Mouse (Mus musculus) right cerebral cortex, postnatal 36 days (tissue): ENCODE results near the gene Ptpro.

ENCODE experiments used
- DNase-seq, 2 experiments: peaks; one replicate each; pipeline ENCODE4 v3.0.0; 2022; ENCODE audit warnings: low spot score in 2 of 2, mixed read lengths in 1 of 2

The Ptpro gene

GRCm38 (mm10) chr6:137252194-137252886 is at the start of gene Ptpro:
TSS of gene Ptpro (plus strand) at chr6:137252319.
- peak; percentile 32 to 38 for DNase-seq

- DNase-seq: no peak
These were observed 49.5 kb upstream of the Ptpro start for GRCm38 (mm10) chr6:137202661-137203060.

- no peak for DNase-seq
These were observed 46.3 kb upstream of the Ptpro start for GRCm38 (mm10) chr6:137205662-137206400.

GRCm38 (mm10) chr6:137207126-137207525 is 45.0 kb upstream of the Ptpro start:
- DNase-seq: no peak

DNA sequence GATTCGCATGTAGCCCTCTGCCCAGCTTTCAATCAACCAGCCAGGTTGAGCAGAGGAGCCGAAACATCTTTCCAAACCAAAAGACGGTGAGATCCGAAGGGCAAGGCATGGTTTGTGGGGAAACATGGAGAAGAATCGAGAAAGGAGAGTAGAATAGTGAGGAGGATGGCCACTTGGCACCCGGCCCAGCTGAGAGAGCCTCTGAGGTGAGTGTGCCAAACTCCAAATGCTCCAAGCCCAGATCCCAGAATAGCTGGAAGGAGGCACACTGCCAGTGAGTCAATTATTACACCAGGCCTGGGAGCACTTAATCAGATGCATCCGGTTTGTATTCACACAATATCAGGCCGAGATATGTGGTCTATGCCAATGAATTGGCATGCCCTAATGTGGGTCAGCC is 42.1 kb upstream of the Ptpro start:
- DNase-seq: peak in 1 of 2 experiments; percentile 9

- no peak for DNase-seq
These were observed 41.1 kb upstream of the Ptpro start for GRCm38 (mm10) chr6:137210991-137211390.

GRCm38 (mm10) chr6:137211441-137211840 is 40.7 kb upstream of the Ptpro start:
- no peak for DNase-seq

DNA sequence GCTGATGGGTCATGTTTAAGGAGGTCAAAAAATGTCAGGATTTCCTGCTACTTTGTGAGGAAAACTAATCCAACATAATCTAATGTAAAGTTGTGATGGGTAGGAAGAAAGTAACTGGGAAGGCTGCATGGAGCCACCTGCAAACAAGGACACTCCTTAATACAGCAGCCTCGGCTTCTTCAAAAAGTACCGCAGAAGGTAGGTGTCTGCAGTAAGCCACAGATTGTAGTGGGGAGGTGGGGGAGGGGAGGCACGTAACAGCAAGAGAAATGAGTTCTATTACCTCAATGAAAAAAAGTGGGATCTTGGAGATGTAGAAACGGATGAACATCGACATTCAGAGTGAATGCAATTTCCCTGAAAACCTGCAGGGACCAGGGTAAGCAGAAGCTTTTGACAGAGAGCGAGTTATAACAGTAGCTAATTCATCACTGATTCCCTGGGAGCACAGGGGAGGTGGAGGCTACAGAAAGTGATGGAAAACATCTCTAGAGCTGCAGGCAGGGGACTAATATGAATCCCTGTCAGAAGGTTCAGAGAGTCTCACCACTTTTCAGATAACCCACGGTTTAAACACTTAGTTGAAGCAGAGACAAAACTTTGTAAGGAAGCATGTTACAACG is 34.2 kb upstream of the Ptpro start:
- no peak for DNase-seq

- no peak for DNase-seq
These were observed 746 bp downstream of the Ptpro start for GRCm38 (mm10) chr6:137252887-137253242.

GRCm38 (mm10) chr6:137253415-137253814 is 1.3 kb downstream of the Ptpro start:
- no peak for DNase-seq

DNA sequence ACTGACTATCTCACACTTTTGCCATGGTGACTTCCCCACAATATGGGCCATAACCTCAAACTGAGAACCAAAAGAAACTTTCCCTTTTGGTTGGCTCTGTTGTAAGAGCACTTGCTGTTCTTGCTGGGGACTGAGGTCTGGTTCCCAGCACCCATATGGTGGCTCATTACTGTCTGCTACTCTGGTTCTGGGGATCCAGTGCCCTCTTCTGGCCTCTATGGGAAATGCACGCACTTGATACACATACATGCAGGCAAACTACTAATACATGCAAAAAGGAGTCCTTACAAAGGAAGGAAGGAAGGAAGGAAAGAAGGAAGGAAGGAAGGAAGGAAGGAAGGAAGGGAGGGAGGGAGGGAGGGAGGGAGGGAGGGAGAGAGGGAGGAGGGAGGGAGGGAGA is 8.9 kb downstream of the Ptpro start:
- DNase-seq: no peak

- no peak for DNase-seq
These were observed 10.0 kb downstream of the Ptpro start for GRCm38 (mm10) chr6:137262087-137262486.

GRCm38 (mm10) chr6:137268019-137268418 is 15.9 kb downstream of the Ptpro start:
- DNase-seq: no peak

GRCm38 (mm10) chr6:137268592-137268991 is 16.5 kb downstream of the Ptpro start:
- no peak for DNase-seq

DNA sequence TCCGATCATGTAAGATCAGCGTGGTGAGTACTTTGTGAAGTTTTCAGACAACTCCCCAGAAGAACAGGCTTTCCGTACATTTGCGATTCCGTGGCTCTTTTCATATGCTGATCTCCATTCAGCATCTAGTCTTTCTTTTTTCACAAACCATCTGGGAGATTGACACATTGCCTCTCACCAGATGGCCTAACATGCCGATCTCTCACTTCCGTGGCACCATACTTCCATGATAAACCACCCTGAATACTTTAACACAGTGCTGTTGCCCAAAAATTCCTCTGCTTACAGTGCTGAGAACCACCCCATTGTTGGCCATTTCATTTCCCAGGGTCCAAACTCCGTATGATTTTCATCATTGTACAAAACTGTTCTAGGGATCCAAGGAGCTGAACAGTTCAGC is 20.4 kb downstream of the Ptpro start:
- DNase-seq: no peak

DNA sequence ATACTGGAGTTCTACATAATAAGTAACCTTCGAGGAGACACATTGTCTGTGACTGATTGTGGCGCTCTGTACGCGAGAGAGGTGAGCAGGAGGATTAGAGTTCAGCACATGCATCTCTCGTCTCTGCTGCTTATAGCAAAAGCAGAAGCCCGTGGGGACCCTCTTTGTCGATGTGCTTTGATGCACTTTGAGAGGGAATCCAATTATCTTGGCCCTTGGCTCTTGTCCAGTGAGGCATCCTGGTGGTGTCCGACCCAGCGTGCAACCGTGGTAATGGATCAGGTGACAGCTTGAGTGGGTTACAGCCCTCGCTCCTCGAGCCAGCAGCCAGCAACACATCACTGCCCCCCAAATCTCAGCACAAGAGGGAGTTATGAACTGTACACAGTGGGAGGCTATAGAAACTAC is 25.5 kb downstream of the Ptpro start:
- DNase-seq: no peak

- DNase-seq: no peak
These were observed 27.5 kb downstream of the Ptpro start for GRCm38 (mm10) chr6:137279576-137279975.

DNA sequence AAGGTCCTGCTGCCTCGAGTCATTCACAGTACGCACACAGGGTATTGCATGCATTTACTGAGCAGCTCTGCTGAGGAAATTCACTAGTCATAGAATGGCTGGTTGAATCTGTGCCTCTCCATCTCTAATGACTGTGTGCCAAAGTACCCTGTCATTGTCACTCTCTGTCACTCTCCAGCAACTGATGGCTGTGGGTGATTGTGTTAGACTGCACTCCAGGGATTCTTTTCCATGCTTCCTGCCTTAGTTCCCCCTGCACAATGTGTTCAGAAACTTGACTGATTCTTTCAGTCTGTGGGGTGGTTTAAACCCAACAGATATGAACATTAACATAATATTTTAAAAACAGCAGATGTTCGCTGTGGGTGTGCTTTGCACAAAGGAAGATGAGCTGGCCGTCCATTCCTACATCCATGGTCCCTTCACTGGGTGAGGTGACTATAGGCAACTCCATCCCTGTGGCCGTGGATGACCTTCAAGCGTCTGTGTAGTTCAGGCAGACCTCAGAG is 29.5 kb downstream of the Ptpro start:
- DNase-seq: no peak

GRCm38 (mm10) chr6:137282050-137282449 is 29.9 kb downstream of the Ptpro start:
- DNase-seq: peak in 1 of 2 experiments; percentile 26

GRCm38 (mm10) chr6:137286376-137286775 is 34.3 kb downstream of the Ptpro start:
- DNase-seq: no peak

DNA sequence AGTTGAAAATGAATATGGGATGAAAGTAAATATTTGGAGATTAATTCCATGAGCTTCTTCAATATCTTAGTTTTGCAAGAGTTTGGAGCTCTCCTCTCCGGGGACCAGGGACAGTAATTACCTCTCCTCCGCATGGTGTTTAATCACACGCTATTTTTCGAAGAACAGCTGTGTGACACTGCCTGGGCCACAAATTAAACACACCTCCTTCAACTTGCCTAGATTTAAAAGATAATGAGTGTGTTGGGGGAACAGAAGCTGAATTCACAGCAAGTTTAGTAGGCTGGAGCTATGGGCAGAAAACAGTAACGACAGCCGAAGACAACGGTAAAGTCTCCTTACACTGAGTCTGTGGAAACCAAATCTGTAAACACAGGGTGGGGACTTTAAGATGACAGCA is 35.7 kb downstream of the Ptpro start:
- no peak for DNase-seq

- no peak for DNase-seq
These were observed 36.1 kb downstream of the Ptpro start for GRCm38 (mm10) chr6:137288264-137288663.

- no peak for DNase-seq
These were observed 40.3 kb downstream of the Ptpro start for GRCm38 (mm10) chr6:137292421-137292820.
